Mouse (Mus musculus): ENCODE measurements around the gene Fgd6. TPM values are rescaled to one million over a fixed set of nuclear protein-coding genes. Genes with fewer than 3 reads are reported as not detected.

The Fgd6 gene
- total RNA-seq, 4 experiments from 2014 or later, result 4.5 to 6.5 (median 5.7) TPM

Other genes with a start within 250 kb of the Fgd6 start
- not detected for gene Usp44, start 204.4 kb upstream of the Fgd6 start, total RNA-seq (2022)
- 100 to 1,000 TPM; 159 to 224 (median 194) TPM for gene Metap2, start 138.9 kb upstream of the Fgd6 start, total RNA-seq (2022)
- 10 to 100 TPM; 18.4 to 30.9 (median 25.1) TPM for gene Vezt, start 184 bp upstream of the Fgd6 start, total RNA-seq (2022)
- 10 to 100 TPM; 12.7 to 17.0 (median 14.6) TPM for gene Nr2c1, start 112.0 kb downstream of the Fgd6 start, total RNA-seq (2022)
- 100 to 1,000 TPM; 224 to 278 (median 248) TPM for gene Ndufa12, start 162.7 kb downstream of the Fgd6 start, total RNA-seq (2022)